Mouse (Mus musculus): Measurements from ENCODE around the gene Krtap19-3. TPM values are rescaled to one million over a fixed set of nuclear protein-coding genes. Genes with fewer than 3 reads are reported as not detected.

Krtap19-3 gene
- total and polyA plus RNA-seq, 2 experiments: not detected

- no peaks in the 10 kb centered on the region for H3K79me2 ChIP-seq (ENCODE audit: control insufficient read depth, insufficient read depth, low read length)
- H3K9ac ChIP-seq (ENCODE audit: low read depth, low read length): no peak overlapping the region
- TF ChIP-seq POLR2A (IDR thresholded peaks at IDR 0.05; ENCODE audit: extremely low read depth, insufficient read depth, low read length) (no peak), CTCF (IDR thresholded peaks at IDR 0.05; ENCODE audit: low read depth, low read length) (no peak)
- H3K4me3 ChIP-seq (ENCODE audit: insufficient read depth, low read depth, low read length): no peak overlapping the region
- H3K36me3 ChIP-seq (ENCODE audit: control insufficient read depth, insufficient read depth, low read length): no peaks in the 10 kb centered on the region
- no peaks in the 10 kb centered on the region for H3K27me3 ChIP-seq (ENCODE audit: control insufficient read depth, insufficient read depth, low read length)
- no peak overlapping the region for H3K27ac ChIP-seq (replicated peaks; ENCODE audit: insufficient read depth, low read depth, low read length)
- WGBS: 89% methylated on average over 4 of the region's 4 CpGs
- H3K4me1 ChIP-seq (ENCODE audit: control insufficient read depth, insufficient read depth, low read length): no peaks in the 10 kb centered on the region
- DNase-seq (ENCODE audit: extremely low read depth, low read depth, low spot score): no peak
Measured at GRCm38 (mm10) chr16:88864887-88865407, 12.9 kb downstream of the Krtap19-3 start.

GRCm38 (mm10) chr16:88851450-88851849, 26.4 kb downstream of the Krtap19-3 start:
- peak; percentile 43 for DNase-seq (ENCODE audit: extremely low read depth, low read depth, low spot score)
- WGBS: 8% methylated on average over 5 of the region's 5 CpGs
- Histone ChIP-seq H3K27ac (replicated peaks; ENCODE audit: insufficient read depth, low read depth, low read length) (no peak overlapping the region), H3K36me3 (ENCODE audit: control insufficient read depth, insufficient read depth, low read length) (no peaks in the 10 kb centered on the region), H3K27me3 (ENCODE audit: control insufficient read depth, insufficient read depth, low read length) (no peaks in the 10 kb centered on the region), H3K4me1 (ENCODE audit: control insufficient read depth, insufficient read depth, low read length) (peaks cover 3% of the 10 kb centered on the region), H3K9ac (ENCODE audit: low read depth, low read length) (no peak overlapping the region), H3K79me2 (ENCODE audit: control insufficient read depth, insufficient read depth, low read length) (no peaks in the 10 kb centered on the region), H3K4me3 (ENCODE audit: insufficient read depth, low read depth, low read length) (no peak overlapping the region)
- TF ChIP-seq CTCF (IDR thresholded peaks at IDR 0.05; ENCODE audit: low read depth, low read length) (peak; percentile 53), POLR2A (IDR thresholded peaks at IDR 0.05; ENCODE audit: extremely low read depth, insufficient read depth, low read length) (no peak)

- H3K27ac ChIP-seq (replicated peaks; ENCODE audit: insufficient read depth, low read depth, low read length): no peak overlapping the region
- H3K4me3 ChIP-seq (ENCODE audit: insufficient read depth, low read depth, low read length): no peak overlapping the region
- 29% methylated on average over 4 of the region's 4 CpGs for WGBS
- no peaks in the 10 kb centered on the region for H3K79me2 ChIP-seq (ENCODE audit: control insufficient read depth, insufficient read depth, low read length)
- TF ChIP-seq CTCF (IDR thresholded peaks at IDR 0.05; ENCODE audit: low read depth, low read length): no peak
- TF ChIP-seq POLR2A (IDR thresholded peaks at IDR 0.05; ENCODE audit: extremely low read depth, insufficient read depth, low read length): no peak
- H3K9ac ChIP-seq (ENCODE audit: low read depth, low read length): no peak overlapping the region
- peak; percentile 6 for DNase-seq (ENCODE audit: extremely low read depth, low read depth, low spot score)
- peaks cover 6% of the 10 kb centered on the region for H3K4me1 ChIP-seq (ENCODE audit: control insufficient read depth, insufficient read depth, low read length)
- no peaks in the 10 kb centered on the region for H3K36me3 ChIP-seq (ENCODE audit: control insufficient read depth, insufficient read depth, low read length)
- H3K27me3 ChIP-seq (ENCODE audit: control insufficient read depth, insufficient read depth, low read length): no peaks in the 10 kb centered on the region
Measured at GRCm38 (mm10) chr16:88848558-88848957, 29.3 kb downstream of the Krtap19-3 start.

GRCm38 (mm10) chr16:88847363-88847762, 30.5 kb downstream of the Krtap19-3 start:
- no peak overlapping the region for H3K4me3 ChIP-seq (ENCODE audit: insufficient read depth, low read depth, low read length)
- 37% methylated on average over 1 of the region's 1 CpGs for WGBS
- no peak overlapping the region for H3K9ac ChIP-seq (ENCODE audit: low read depth, low read length)
- no peaks in the 10 kb centered on the region for H3K27me3 ChIP-seq (ENCODE audit: control insufficient read depth, insufficient read depth, low read length)
- DNase-seq (ENCODE audit: extremely low read depth, low read depth, low spot score): peak; percentile 39
- no peak for TF ChIP-seq CTCF (IDR thresholded peaks at IDR 0.05; ENCODE audit: low read depth, low read length)
- TF ChIP-seq POLR2A (IDR thresholded peaks at IDR 0.05; ENCODE audit: extremely low read depth, insufficient read depth, low read length): no peak
- H3K36me3 ChIP-seq (ENCODE audit: control insufficient read depth, insufficient read depth, low read length): no peaks in the 10 kb centered on the region
- no peak overlapping the region for H3K27ac ChIP-seq (replicated peaks; ENCODE audit: insufficient read depth, low read depth, low read length)
- no peaks in the 10 kb centered on the region for H3K79me2 ChIP-seq (ENCODE audit: control insufficient read depth, insufficient read depth, low read length)
- peaks cover 11% of the 10 kb centered on the region for H3K4me1 ChIP-seq (ENCODE audit: control insufficient read depth, insufficient read depth, low read length)

Other genes starting within 250 kb of the Krtap19-3 start
- gene Krtap26-1, start 230.2 kb downstream of the Krtap19-3 start, total RNA-seq (2014; rRNA removed): not detected in 2 replicates
- gene Krtap26-1, start 230.2 kb downstream of the Krtap19-3 start, polyA plus RNA-seq (2012; rRNA removed): not detected in 2 replicates
- not detected in 2 replicates for gene Krtap27-1, start 206.4 kb downstream of the Krtap19-3 start, total RNA-seq (2014; rRNA removed)
- not detected in 2 replicates for gene Krtap27-1, start 206.4 kb downstream of the Krtap19-3 start, polyA plus RNA-seq (2012; rRNA removed)
- not detected in 2 replicates for gene 2310061N02Rik, start 170.1 kb downstream of the Krtap19-3 start, total RNA-seq (2014; rRNA removed)
- not detected in 2 replicates for gene 2310061N02Rik, start 170.1 kb downstream of the Krtap19-3 start, polyA plus RNA-seq (2012; rRNA removed)
- gene Krtap13-1, start 149.2 kb downstream of the Krtap19-3 start, total RNA-seq (2014; rRNA removed): not detected in 2 replicates
- not detected in 2 replicates for gene Krtap13-1, start 149.2 kb downstream of the Krtap19-3 start, polyA plus RNA-seq (2012; rRNA removed)
- gene Krtap13, start 126.4 kb downstream of the Krtap19-3 start, total RNA-seq (2014; rRNA removed): not detected in 2 replicates
- not detected in 2 replicates for gene Krtap13, start 126.4 kb downstream of the Krtap19-3 start, polyA plus RNA-seq (2012; rRNA removed)
- gene 2310034C09Rik, start 119.2 kb downstream of the Krtap19-3 start, total RNA-seq (2014; rRNA removed): not detected in 2 replicates
- gene 2310034C09Rik, start 119.2 kb downstream of the Krtap19-3 start, polyA plus RNA-seq (2012; rRNA removed): not detected in 2 replicates
- gene 2310057N15Rik, start 103.8 kb downstream of the Krtap19-3 start, total RNA-seq (2014; rRNA removed): not detected in 2 replicates
- not detected in 2 replicates for gene 2310057N15Rik, start 103.8 kb downstream of the Krtap19-3 start, polyA plus RNA-seq (2012; rRNA removed)
- gene Gm5965, start 100.1 kb downstream of the Krtap19-3 start, total RNA-seq (2014; rRNA removed): not detected in 2 replicates
- not detected in 2 replicates for gene Gm5965, start 100.1 kb downstream of the Krtap19-3 start, polyA plus RNA-seq (2012; rRNA removed)
- gene Gm20741, start 65.8 kb downstream of the Krtap19-3 start, total RNA-seq (2014; rRNA removed): not detected in 2 replicates
- not detected in 2 replicates for gene Gm20741, start 65.8 kb downstream of the Krtap19-3 start, polyA plus RNA-seq (2012; rRNA removed)
- not detected in 2 replicates for gene Krtap15, start 57.8 kb downstream of the Krtap19-3 start, total RNA-seq (2014; rRNA removed)
- not detected in 2 replicates for gene Krtap15, start 57.8 kb downstream of the Krtap19-3 start, polyA plus RNA-seq (2012; rRNA removed)
- gene Krtap14, start 51.9 kb downstream of the Krtap19-3 start, total RNA-seq (2014; rRNA removed): not detected in 2 replicates
- not detected in 2 replicates for gene Krtap14, start 51.9 kb downstream of the Krtap19-3 start, polyA plus RNA-seq (2012; rRNA removed)
- not detected in 2 replicates for gene Krtap19-1, start 8.6 kb downstream of the Krtap19-3 start, total RNA-seq (2014; rRNA removed)
- gene Krtap19-1, start 8.6 kb downstream of the Krtap19-3 start, polyA plus RNA-seq (2012; rRNA removed): not detected in 2 replicates
- gene Krtap19-2, start 3.8 kb downstream of the Krtap19-3 start, total RNA-seq (2014; rRNA removed): not detected in 2 replicates
- not detected in 2 replicates for gene Krtap19-2, start 3.8 kb downstream of the Krtap19-3 start, polyA plus RNA-seq (2012; rRNA removed)
- gene Krtap19-4, start 7.1 kb upstream of the Krtap19-3 start, total RNA-seq (2014; rRNA removed): not detected in 2 replicates
- gene Krtap19-4, start 7.1 kb upstream of the Krtap19-3 start, polyA plus RNA-seq (2012; rRNA removed): not detected in 2 replicates
- not detected in 2 replicates for gene Krtap19-5, start 18.4 kb upstream of the Krtap19-3 start, total RNA-seq (2014; rRNA removed)
- not detected in 2 replicates for gene Krtap19-5, start 18.4 kb upstream of the Krtap19-3 start, polyA plus RNA-seq (2012; rRNA removed)
- not detected in 2 replicates for gene Krtap19-9b, start 54.2 kb upstream of the Krtap19-3 start, total RNA-seq (2014; rRNA removed)
- gene Krtap19-9b, start 54.2 kb upstream of the Krtap19-3 start, polyA plus RNA-seq (2012; rRNA removed): not detected in 2 replicates
- gene Krtap16-3, start 84.8 kb upstream of the Krtap19-3 start, total RNA-seq (2014; rRNA removed): not detected in 2 replicates
- not detected in 2 replicates for gene Krtap16-3, start 84.8 kb upstream of the Krtap19-3 start, polyA plus RNA-seq (2012; rRNA removed)
- gene Krtap22-2, start 132.7 kb upstream of the Krtap19-3 start, total RNA-seq (2014; rRNA removed): not detected in 2 replicates
- gene Krtap22-2, start 132.7 kb upstream of the Krtap19-3 start, polyA plus RNA-seq (2012; rRNA removed): not detected in 2 replicates
- not detected in 2 replicates for gene Gm10229, start 137.2 kb upstream of the Krtap19-3 start, total RNA-seq (2014; rRNA removed)
- gene Gm10229, start 137.2 kb upstream of the Krtap19-3 start, polyA plus RNA-seq (2012; rRNA removed): not detected in 2 replicates
- gene Krtap6-1, start 153.7 kb upstream of the Krtap19-3 start, total RNA-seq (2014; rRNA removed): not detected in 2 replicates
- not detected in 2 replicates for gene Krtap6-1, start 153.7 kb upstream of the Krtap19-3 start, polyA plus RNA-seq (2012; rRNA removed)
- not detected in 2 replicates for gene Gm10228, start 163.4 kb upstream of the Krtap19-3 start, total RNA-seq (2014; rRNA removed)
- gene Gm10228, start 163.4 kb upstream of the Krtap19-3 start, polyA plus RNA-seq (2012; rRNA removed): not detected in 2 replicates
- gene Krtap6-5, start 169.8 kb upstream of the Krtap19-3 start, total RNA-seq (2014; rRNA removed): not detected in 2 replicates
- not detected in 2 replicates for gene Krtap6-5, start 169.8 kb upstream of the Krtap19-3 start, polyA plus RNA-seq (2012; rRNA removed)
- not detected in 2 replicates for gene 1110025L11Rik, start 186.0 kb upstream of the Krtap19-3 start, total RNA-seq (2014; rRNA removed)
- not detected in 2 replicates for gene 1110025L11Rik, start 186.0 kb upstream of the Krtap19-3 start, polyA plus RNA-seq (2012; rRNA removed)
- gene Krtap6-3, start 206.0 kb upstream of the Krtap19-3 start, total RNA-seq (2014; rRNA removed): not detected in 2 replicates
- gene Krtap6-3, start 206.0 kb upstream of the Krtap19-3 start, polyA plus RNA-seq (2012; rRNA removed): not detected in 2 replicates

Data from liver, adult 2 months (tissue).